Mouse (Mus musculus): ENCODE measurements at regions not wholly inside any gene's neighbourhood (a gene's known extent, or its start where the extent isn't known, plus 50 kb on each side); places are given as distances from the start of the nearest gene placed in this dataset.

DNA sequence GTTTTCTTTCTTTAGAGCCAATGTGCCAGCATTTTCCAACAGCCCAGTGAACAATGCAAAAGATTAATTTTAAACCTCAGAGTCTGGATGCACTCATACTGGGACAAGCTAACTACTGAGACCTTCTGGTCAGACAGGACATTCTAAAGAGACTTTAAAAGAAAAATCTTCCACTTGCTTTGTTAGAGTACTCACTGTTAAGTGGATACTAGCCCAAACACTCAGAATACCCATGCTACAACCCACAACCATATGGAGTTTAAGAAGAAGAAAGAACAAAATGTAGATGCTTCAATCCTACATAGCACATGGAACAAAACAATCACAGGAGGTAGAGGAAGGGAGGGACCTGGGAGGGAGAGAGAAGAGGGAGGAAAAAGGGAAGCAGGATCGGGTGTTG lies 167.3 kb upstream of the Slc35b3 start:
- TF ChIP-seq CTCF (IDR thresholded peaks at IDR 0.05) (no peak), POLR2A (IDR thresholded peaks at IDR 0.05; ENCODE audit: insufficient read depth, low read depth, low read length) (no peak)
